Mouse (Mus musculus): Measurements from ENCODE around the gene B4galt7. TPM values are rescaled to one million over a fixed set of nuclear protein-coding genes. Genes with fewer than 3 reads are reported as not detected.
A peak's percentile ranks its signal among the peaks of the same experiment; 100 is the strongest.
"Not testable (repeated sequence)": the region's sequence is repeated elsewhere in the genome, so short reads cannot be mapped to it uniquely, and the experiment has no call there.

The B4galt7 gene
- total RNA-seq (2021) = 10 to 100 TPM; 23.1 to 23.8 TPM
- long read RNA-seq, transcript B4galt7-201 (6 exons, 2,130 nt) = major isoform, 21 of 44 reads
- long read RNA-seq, partial matches to known transcripts = 7 of 44 reads
- long read RNA-seq, other reads (novel, unspliced or antisense) = 16 of 44 reads

DNA sequence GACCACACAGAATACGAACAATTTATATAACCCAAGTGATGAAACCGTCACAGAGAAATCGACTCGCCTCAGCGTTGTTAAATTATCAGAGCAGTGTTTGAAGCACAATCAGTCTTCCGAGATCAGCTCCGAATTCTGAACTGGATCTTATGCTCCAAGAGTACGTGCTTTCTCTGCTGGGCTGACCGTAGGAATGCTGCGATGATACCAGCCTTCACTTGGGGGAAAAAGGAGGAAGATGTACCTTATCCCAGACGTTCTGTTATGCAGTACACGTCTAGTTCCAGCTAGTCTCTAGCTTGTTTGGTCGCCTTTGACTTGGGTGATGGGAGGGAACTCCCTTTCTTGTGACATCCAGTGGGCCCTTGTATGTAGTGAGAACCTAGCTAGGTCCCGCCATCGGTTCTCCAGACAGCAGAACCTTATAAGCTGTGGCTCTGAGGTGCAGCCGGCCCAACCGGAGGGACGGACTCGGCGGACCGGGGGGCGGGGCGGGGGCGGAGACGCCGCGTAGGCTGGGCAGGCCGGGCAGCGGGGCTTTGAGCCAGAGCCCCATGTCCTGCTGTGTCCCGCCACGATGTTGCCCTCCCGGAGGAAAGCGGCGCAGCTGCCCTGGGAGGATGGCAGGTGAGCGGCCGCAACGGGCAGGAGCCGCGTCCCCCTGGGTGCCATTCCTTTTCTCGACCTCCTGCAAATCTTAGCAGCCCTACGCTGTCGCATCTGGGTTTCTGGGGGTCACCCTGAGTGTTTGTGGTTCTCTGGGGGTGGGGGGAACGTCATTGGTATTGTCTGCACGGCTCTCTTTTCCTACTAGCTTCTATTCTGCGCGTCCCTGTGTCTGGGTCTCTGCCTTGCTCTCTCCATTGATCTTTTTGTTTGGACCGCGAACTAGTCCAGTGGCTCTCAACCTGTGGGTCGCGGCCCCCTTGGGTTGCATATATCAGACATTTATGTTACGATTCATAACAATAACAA is at the start of gene B4galt7:
B4galt7 (plus strand) TSS at position 331 of the 975 bp plus-strand sequence.
- DNase-seq (ENCODE audit: low spot score in 2 of 2) = peak; percentile 80 to 88

- no peak for DNase-seq (ENCODE audit: low spot score in 2 of 2)
Observed at GRCm38 (mm10) chr13:55555921-55556320, 43.8 kb upstream of the B4galt7 start.

- no peak for DNase-seq (ENCODE audit: low spot score in 2 of 2)
Observed at GRCm38 (mm10) chr13:55557499-55557898, 42.2 kb upstream of the B4galt7 start.

DNA sequence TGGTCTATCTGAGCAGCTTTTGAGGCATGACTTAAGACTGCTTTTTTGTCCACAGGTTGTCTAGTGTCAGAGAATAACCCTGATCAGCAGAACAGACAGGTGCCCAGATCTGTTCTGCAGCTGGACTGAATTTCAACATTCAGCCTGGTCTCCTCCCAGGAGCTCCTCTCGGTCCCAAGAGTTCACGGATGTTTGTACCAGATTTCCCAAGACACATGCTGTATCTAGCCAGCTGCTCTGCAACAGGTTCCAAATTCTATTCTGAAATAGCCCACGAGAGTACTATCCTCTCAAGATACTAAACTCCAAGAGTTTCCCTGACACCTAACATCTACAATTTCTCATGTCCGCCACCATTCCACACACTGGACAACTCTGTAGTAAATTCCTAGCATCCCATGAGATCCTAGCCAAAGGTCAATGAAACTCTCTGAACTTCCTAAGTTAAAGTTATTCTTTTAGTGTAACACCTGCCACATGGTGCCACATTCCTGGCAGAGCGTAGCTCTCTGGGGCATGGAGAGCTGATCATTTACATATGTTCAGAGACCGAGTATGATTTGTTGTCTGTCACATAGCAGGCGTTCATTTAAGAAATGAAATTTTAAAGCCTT is 36.3 kb upstream of the B4galt7 start:
- no peak for DNase-seq (ENCODE audit: low spot score in 2 of 2)

GRCm38 (mm10) chr13:55567001-55567400 is 32.7 kb upstream of the B4galt7 start:
- DNase-seq (ENCODE audit: low spot score in 2 of 2) = no peak

DNA sequence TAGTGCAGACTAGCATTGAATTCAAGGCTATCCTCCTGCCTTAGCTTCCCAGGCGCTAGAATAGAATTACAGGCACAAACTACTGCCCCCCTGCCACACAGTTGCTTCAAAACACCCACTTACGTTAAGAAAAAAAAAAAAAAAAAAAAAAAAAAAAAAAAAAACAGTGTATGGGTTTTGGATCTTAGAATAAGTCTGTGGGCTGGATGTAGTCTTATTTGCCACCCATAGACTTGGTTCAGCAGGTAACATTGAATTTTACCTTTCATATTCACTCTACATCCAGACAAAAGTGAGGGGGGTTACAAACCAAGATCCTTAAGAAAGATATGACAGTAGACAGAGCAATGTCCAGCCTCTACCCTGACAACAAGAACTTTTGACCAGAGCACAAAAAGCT is 31.7 kb upstream of the B4galt7 start:
- no peak for DNase-seq (ENCODE audit: low spot score in 2 of 2)

- DNase-seq (ENCODE audit: low spot score in 2 of 2) = not testable (repeated sequence)
Observed at GRCm38 (mm10) chr13:55568524-55568923, 31.2 kb upstream of the B4galt7 start.

DNA sequence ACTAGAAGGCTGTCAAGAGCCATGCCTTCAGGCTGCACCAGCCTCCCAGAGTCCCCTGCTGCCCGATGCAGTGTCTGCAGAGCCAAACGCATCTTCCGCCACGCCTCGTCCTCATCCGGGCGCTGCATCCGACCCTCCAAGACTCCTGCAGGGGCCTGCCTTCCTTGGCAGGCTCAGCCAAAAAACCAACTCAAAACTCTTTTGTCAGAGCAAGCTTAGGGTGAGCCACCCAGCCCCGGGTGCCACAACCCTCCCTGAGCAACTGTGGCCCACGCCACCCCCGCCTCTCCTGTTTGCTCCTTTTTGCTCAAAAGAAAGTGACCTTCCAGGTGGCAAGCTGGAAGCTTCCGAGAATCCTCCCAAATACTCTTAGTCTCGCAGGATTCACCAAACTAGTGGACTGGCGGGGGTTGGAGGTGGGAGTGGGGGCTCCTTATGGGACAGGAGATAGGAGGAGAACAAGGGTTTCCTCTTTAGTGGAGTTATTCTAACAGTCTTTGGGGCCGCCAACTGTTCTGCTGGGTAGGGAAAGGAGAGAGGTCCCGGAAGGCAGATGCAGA is 29.9 kb upstream of the B4galt7 start:
- DNase-seq (ENCODE audit: low spot score in 2 of 2) = peak; percentile 28 to 31

DNA sequence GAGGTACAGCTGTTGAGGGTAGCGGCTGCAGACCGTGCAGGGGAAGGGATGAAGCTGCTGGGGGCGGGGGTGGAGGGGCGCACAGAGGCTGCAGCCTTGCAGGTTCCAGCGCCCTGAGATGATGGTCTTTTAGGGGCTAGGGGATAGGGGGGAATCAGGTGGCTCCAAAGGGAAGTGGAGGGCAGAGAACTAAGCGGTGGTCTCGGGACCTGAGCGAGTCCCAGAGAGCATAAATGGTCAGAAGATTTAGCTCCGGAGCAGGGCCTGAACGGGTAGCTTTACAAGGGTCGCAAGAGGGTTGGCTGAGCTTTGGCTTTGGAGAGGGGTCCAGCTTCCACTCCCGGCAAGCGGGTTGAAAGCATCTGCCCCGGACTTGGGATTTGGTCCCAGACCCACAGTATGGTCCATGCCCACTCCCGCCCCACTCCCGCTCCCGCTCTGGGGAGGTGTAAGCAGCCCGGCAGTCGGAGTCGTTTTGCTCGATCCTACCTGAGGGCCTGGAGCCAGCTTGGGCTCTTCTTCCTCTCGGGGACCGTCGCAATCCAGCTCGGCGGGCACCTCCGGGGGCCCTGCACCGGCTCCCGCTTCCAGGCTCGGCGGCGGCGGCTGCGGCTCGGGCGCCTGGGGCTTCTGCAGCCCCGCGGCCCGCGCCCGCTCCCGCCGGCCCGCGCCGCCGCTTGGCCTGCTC is 29.3 kb upstream of the B4galt7 start:
- peak; percentile 51 to 64 for DNase-seq (ENCODE audit: low spot score in 2 of 2)

DNA sequence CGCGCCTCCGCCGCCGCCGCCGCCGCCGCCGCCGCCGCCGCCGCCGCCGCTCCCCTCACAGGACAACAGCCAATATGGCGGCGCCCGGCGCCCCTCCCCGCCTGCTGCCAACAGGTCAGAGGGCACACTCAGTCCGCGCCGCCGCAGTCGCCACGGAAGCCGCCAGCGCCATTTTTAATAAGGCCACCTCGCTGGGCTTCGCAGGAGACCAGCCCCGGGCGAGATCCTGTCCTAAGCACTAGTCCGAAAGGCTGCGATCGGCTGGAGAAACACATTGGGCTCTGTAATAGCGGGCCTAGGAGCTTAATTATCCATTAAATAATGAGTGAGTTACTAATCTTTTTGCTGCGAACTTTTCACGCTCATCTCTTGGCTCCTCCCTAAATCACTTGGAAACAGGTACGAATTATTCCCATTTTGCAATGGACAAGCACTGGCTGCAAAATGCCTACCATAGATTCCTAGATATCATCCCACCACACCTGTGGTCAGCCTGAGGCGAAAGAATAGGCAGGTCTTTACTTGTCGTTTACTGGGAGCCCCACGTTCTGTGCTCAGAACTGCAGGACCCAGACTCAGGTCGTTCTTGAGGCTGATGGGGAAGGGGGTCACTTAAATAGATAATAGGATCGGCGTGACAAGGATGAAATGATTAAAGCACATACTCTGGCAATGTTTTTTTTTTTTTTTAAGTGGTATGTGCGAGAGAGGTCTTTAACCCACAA is 28.5 kb upstream of the B4galt7 start, which contains the start of gene Fam193b:
Fam193b (minus strand) TSS at position 94 of the 725 bp plus-strand sequence.
- DNase-seq (ENCODE audit: low spot score in 2 of 2) = peak; percentile 94 to 96

DNA sequence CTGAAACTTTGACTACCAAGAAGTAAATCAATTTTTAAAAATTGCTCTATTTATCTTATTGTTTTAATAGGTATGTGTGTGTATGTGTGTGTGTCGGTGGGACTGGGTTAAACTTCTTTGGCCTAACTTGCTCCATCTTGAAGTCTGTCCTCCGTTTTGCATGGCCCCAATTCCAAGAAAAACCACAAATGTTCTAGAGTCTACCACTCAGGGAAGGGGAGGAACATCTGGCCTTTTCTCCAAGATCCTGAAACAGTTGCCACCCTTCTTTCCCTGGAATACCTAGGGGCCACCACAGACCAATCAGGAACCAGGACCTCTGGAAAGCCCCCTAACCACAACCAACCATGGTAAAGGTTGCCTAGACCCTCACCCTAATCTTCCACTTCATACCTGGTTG is 27.7 kb upstream of the B4galt7 start:
- no peak for DNase-seq (ENCODE audit: low spot score in 2 of 2)

GRCm38 (mm10) chr13:55573432-55573831 is 26.3 kb upstream of the B4galt7 start, which contains the start of gene Tmed9:
Tmed9 (plus strand) TSS chr13:55573732.
- DNase-seq (ENCODE audit: low spot score in 2 of 2) = no peak

DNA sequence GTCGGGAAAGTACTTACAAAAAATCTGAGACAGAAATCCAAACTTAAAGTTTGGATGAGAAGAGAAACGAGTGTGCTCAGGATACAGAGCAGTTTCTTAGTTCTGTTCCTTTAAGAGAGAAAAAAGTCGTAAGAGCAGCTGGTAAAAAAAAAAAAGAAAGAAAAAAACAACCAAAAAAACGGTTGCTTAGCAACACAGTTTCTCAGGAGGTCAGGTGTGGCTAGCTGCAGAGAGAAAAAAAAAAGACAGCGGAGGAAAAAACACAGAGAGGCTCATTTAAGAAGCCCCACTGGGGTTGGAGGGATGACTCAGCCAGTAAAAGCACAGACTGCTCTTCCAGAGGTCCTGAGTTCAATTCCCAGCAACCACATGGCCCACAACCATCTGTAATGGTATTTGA is 25.4 kb upstream of the B4galt7 start:
- no peak for DNase-seq (ENCODE audit: low spot score in 2 of 2)

- DNase-seq (ENCODE audit: low spot score in 2 of 2) = no peak
Observed at GRCm38 (mm10) chr13:55575932-55576331, 23.8 kb upstream of the B4galt7 start.

- DNase-seq (ENCODE audit: low spot score in 2 of 2) = not testable (repeated sequence)
Observed at GRCm38 (mm10) chr13:55576872-55577271, 22.8 kb upstream of the B4galt7 start.

- no peak for DNase-seq (ENCODE audit: low spot score in 2 of 2)
Observed at GRCm38 (mm10) chr13:55578086-55578485, 21.6 kb upstream of the B4galt7 start.

- DNase-seq (ENCODE audit: low spot score in 2 of 2) = no peak
Observed at GRCm38 (mm10) chr13:55591961-55592490, 7.7 kb upstream of the B4galt7 start.

GRCm38 (mm10) chr13:55592512-55593253 is 7.0 kb upstream of the B4galt7 start:
- peak; percentile 96 to 98 for DNase-seq (ENCODE audit: low spot score in 2 of 2)

DNA sequence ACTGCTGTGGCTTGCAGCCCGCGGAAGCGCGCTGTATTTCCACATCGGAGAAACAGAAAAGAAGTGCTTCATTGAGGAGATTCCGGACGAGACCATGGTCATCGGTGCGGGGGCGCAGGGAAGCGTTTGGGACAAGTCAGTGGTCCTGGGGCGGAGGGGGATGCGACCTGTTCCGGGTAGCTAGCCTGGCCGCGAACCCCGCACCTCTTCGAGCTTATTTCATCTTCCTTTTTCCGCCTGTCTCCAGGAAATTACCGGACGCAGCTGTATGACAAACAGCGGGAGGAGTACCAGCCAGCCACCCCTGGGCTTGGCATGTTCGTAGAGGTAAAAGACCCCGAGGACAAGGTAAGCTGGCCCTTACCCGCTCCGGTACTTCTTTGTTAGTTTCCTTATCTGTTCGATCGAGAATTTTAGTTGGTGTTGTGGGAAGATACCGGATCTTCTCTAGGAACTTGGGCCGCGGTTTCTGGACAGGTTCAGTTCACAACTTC is 6.4 kb upstream of the B4galt7 start:
- no peak for DNase-seq (ENCODE audit: low spot score in 2 of 2)
